Mouse (Mus musculus) spleen, adult 2 months (tissue): Measurements from ENCODE around the gene Ikzf5.
"Not testable (repeated sequence)": the region's sequence is repeated elsewhere in the genome, so short reads cannot be mapped to it uniquely, and the experiment has no call there.

ENCODE experiments used
- CTCF ChIP-seq: fragments of 200-500 bp; IDR thresholded peaks from 2 replicates; pipeline ENCODE4 v1.5.1; 2011; ENCODE audit warnings: mild to moderate bottlenecking, inconsistent platforms; ENCODE audit not compliant: insufficient read depth, insufficient read length, insufficient replicate concordance; ENCODE audit errors: extremely low read depth
- POLR2A ChIP-seq: fragments of 200-500 bp; IDR thresholded peaks from 2 replicates; pipeline ENCODE4 v1.6.1; 2011; ENCODE audit warnings: low read depth, low read length, inconsistent platforms

GRCm38 (mm10) chr7:131391761-131392160 lies 18.6 kb downstream of the Ikzf5 start:
- not testable (repeated sequence) for TF ChIP-seq CTCF, POLR2A
